Mouse (Mus musculus): Measurements from ENCODE around the gene Fam196b. TPM values are rescaled to one million over a fixed set of nuclear protein-coding genes. Genes with fewer than 3 reads are reported as not detected.

Gene Fam196b
- polyA plus RNA-seq, 1 experiment from 2014 or later = 3.4 TPM

DNA sequence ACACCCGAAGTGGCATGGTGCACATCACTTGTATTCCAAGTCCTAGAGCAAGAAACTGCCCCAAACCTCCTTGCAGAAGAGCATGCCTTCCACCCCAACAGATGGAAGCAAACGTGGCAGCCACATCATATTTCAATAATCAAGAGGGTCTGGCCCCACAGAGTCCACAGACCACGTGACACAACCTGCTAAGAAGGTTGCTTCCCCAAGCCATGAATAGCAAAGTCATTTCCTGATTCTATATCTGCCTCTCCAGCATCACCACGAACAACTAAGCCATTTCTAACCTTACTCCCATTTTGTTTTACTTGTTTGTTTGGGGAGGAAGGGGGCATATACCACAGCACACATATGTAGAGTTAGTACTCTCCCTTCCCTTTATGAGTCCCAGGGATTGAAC lies 69.6 kb downstream of the Fam196b start:
- H3K4me1 ChIP-seq (replicated peaks) = peaks cover 8% of the 10 kb centered on the region
- H3K9me3 ChIP-seq = no peaks in the 10 kb centered on the region
- no peaks in the 10 kb centered on the region for H3K27me3 ChIP-seq
- no peaks in the 10 kb centered on the region for H3K36me3 ChIP-seq
- H3K4me2 ChIP-seq (replicated peaks) = no peak overlapping the region
- H3K9ac ChIP-seq (replicated peaks) = no peak overlapping the region
- H3K27ac ChIP-seq = no peak overlapping the region
- no peak for ATAC-seq
- no peak overlapping the region for H3K4me3 ChIP-seq (replicated peaks)
- 79% methylated on average over 4 of the region's 4 CpGs for WGBS

DNA sequence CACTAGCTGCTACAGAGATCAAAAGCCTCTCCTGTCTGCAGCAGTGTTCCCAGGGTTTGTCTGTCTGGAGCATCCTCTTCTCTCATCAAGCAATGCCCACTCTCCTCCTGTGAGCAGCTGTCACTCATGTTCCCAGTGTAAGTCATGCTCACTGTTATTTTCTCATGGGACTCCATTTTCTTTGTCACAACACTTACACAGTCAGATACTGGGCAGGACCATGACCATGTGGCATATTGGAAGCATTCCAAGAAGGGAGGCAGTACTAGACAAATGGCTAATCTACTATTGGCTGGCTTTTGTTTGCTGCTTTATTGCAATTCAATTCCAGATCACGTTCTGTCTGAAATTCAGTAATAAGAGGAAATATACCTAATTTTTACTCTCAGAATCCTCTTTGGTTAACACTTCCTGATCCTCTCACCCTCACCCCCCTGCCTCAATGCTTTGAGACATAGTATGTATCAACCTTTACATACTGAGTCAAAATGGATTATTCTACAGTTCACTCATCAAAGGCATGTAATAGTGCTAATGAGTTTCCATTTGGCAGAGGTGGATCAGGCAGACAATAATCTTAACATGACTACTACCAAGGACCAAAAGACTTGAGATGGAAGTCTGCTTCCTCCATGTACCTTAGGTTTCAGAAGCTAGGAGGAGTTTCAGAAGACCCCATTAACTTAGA lies 70.5 kb downstream of the Fam196b start:
- Histone ChIP-seq H3K36me3 (no peaks in the 10 kb centered on the region), H3K27ac (no peak overlapping the region), H3K4me2 (replicated peaks) (no peak overlapping the region), H3K27me3 (no peaks in the 10 kb centered on the region), H3K9me3 (no peaks in the 10 kb centered on the region), H3K4me1 (replicated peaks) (peaks cover 8% of the 10 kb centered on the region), H3K4me3 (replicated peaks) (no peak overlapping the region), H3K9ac (replicated peaks) (no peak overlapping the region)
- peak; percentile 93 for ATAC-seq
- WGBS = 47% methylated on average over 1 of the region's 1 CpGs

DNA sequence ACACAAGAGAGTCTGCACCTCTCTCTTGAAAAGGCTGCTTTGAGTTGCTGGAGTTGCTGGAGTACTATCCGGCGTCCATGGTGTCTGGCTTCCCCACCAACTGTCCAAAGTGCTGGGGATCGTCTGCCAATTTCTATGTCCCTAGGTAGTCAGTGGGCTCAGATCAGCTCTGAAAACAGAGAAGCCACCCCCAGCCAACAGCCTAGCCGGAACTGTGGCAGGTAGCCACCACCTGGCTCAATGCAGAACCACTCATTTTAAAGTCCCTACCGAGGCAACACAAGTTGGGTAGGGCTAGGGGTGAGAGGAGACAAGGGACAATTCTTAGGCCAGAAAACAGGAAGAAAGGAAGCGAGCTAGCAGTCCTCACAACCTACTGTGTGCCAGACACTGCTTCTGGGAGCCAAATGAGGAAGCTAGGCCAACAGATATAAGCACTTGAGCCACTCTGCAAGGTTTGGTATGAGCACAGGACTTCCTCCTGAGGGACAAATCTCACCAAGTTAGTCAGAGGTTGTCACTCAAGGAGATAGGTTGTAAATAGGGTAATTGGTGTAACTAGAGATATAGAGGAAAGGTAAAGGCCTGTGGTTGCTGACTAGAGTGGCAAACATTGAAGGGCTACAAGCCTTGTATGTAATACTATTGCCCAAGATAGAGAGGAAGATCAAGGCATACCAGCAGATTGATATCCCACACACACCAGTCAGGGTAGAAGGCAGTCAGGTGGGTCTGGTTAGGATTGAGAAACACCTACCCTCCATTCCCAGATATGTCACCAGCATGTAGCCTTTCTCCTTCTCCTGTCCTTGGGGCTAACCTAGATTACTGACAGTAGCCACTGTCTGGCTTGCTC lies 74.9 kb downstream of the Fam196b start:
- Histone ChIP-seq H3K4me3 (replicated peaks) (no peak overlapping the region), H3K4me1 (replicated peaks) (peaks cover 8% of the 10 kb centered on the region), H3K27ac (no peak overlapping the region), H3K9me3 (no peaks in the 10 kb centered on the region), H3K4me2 (replicated peaks) (no peak overlapping the region), H3K9ac (replicated peaks) (no peak overlapping the region), H3K36me3 (no peaks in the 10 kb centered on the region), H3K27me3 (no peaks in the 10 kb centered on the region)
- WGBS = 86% methylated on average over 6 of the region's 6 CpGs
- no peak for ATAC-seq

- Histone ChIP-seq H3K36me3 (no peaks in the 10 kb centered on the region), H3K4me1 (replicated peaks) (no peaks in the 10 kb centered on the region), H3K4me2 (replicated peaks) (no peak overlapping the region), H3K9ac (replicated peaks) (no peak overlapping the region), H3K27ac (no peak overlapping the region), H3K9me3 (no peaks in the 10 kb centered on the region), H3K4me3 (replicated peaks) (no peak overlapping the region), H3K27me3 (no peaks in the 10 kb centered on the region)
- no peak for ATAC-seq
- 69% methylated on average over 4 of the region's 4 CpGs for WGBS
Measured at GRCm38 (mm10) chr11:34392105-34392504, 77.5 kb downstream of the Fam196b start.

GRCm38 (mm10) chr11:34395802-34396201 lies 81.2 kb downstream of the Fam196b start:
- H3K4me2 ChIP-seq (replicated peaks) = no peak overlapping the region
- no peaks in the 10 kb centered on the region for H3K27me3 ChIP-seq
- H3K27ac ChIP-seq = no peak overlapping the region
- WGBS = 96% methylated on average over 3 of the region's 3 CpGs
- no peaks in the 10 kb centered on the region for H3K36me3 ChIP-seq
- ATAC-seq = no peak
- no peaks in the 10 kb centered on the region for H3K4me1 ChIP-seq (replicated peaks)
- H3K9me3 ChIP-seq = no peaks in the 10 kb centered on the region
- no peak overlapping the region for H3K4me3 ChIP-seq (replicated peaks)
- no peak overlapping the region for H3K9ac ChIP-seq (replicated peaks)

DNA sequence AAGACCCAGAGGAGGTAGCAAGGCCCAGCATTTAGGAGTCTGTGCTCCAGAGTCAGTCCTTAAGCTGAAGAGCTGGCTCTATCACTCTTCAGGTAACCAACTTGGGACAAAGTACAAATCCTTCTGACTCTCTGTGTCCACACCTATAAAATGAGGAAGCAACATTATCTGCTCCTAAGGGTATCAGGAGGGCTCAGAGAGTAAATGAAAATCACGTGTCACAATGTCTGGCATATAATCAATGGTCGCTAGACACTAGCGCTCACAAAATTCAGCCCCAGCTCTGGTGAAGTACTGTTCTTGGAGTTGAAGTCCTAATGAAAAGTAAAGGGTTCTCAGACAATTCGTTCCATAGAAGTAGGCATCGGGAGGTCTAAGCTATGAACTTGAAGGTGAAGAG lies 83.0 kb downstream of the Fam196b start:
- ATAC-seq = no peak
- 93% methylated on average over 5 of the region's 5 CpGs for WGBS
- Histone ChIP-seq H3K27me3 (no peaks in the 10 kb centered on the region), H3K27ac (no peak overlapping the region), H3K4me2 (replicated peaks) (no peak overlapping the region), H3K9ac (replicated peaks) (no peak overlapping the region), H3K9me3 (no peaks in the 10 kb centered on the region), H3K4me3 (replicated peaks) (no peak overlapping the region), H3K36me3 (no peaks in the 10 kb centered on the region), H3K4me1 (replicated peaks) (no peaks in the 10 kb centered on the region)

GRCm38 (mm10) chr11:34398555-34398954 lies 83.9 kb downstream of the Fam196b start:
- Histone ChIP-seq H3K27ac (no peak overlapping the region), H3K4me1 (replicated peaks) (no peaks in the 10 kb centered on the region), H3K4me3 (replicated peaks) (no peak overlapping the region), H3K9me3 (no peaks in the 10 kb centered on the region), H3K36me3 (no peaks in the 10 kb centered on the region), H3K9ac (replicated peaks) (no peak overlapping the region), H3K27me3 (no peaks in the 10 kb centered on the region), H3K4me2 (replicated peaks) (no peak overlapping the region)
- ATAC-seq = no peak
- WGBS = 95% methylated on average over 2 of the region's 2 CpGs

DNA sequence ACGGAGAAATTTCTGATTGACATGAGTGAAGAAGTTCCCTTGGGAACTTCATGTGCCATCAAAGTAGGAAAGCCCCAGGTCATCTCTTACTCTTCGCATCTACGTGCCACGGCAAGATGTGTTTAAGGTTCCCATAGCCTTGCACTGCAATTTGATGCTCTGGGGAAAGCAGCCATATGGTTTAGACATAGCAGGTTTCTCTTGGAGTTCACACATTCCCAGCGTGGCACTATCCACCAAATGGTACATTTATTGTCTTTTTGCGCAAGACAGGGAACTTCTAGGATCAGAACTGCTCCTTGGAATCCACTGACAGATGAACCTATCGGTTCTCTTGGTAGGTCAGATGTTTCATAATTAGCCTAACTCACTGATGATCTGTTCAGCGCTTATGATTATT lies 86.7 kb downstream of the Fam196b start:
- Histone ChIP-seq H3K36me3 (no peaks in the 10 kb centered on the region), H3K9ac (replicated peaks) (no peak overlapping the region), H3K27ac (no peak overlapping the region), H3K4me2 (replicated peaks) (no peak overlapping the region), H3K4me1 (replicated peaks) (peaks cover 7% of the 10 kb centered on the region), H3K4me3 (replicated peaks) (no peak overlapping the region), H3K9me3 (no peaks in the 10 kb centered on the region), H3K27me3 (no peaks in the 10 kb centered on the region)
- ATAC-seq = no peak
- 92% methylated on average over 8 of the region's 8 CpGs for WGBS

GRCm38 (mm10) chr11:34405311-34405710 lies 90.7 kb downstream of the Fam196b start:
- no peaks in the 10 kb centered on the region for H3K27me3 ChIP-seq
- H3K27ac ChIP-seq = no peak overlapping the region
- 85% methylated on average over 1 of the region's 1 CpGs for WGBS
- no peaks in the 10 kb centered on the region for H3K9me3 ChIP-seq
- no peak for ATAC-seq
- H3K36me3 ChIP-seq = no peaks in the 10 kb centered on the region
- no peak overlapping the region for H3K9ac ChIP-seq (replicated peaks)
- peaks cover 21% of the 10 kb centered on the region for H3K4me1 ChIP-seq (replicated peaks)
- H3K4me3 ChIP-seq (replicated peaks) = no peak overlapping the region
- no peak overlapping the region for H3K4me2 ChIP-seq (replicated peaks)

DNA sequence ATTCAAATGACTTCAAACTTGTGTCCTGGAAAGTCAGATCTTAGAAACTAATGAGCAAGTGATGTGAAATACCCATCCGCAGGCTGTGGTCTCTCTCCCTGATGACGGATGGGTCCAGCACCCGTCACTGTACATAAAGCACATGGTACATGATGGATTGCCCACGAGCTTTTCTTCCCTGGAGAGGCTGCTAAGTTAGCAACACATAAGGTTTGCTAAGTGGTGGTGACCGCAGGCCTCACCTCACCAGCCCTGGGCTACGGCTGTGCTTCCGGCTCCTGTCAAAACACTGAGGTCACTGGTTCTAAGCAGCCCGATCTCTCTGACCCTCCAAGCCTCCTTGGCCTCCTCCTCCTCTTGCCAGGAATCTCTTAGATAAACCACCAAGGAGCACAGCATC lies 91.7 kb downstream of the Fam196b start:
- WGBS = 83% methylated on average over 8 of the region's 8 CpGs
- Histone ChIP-seq H3K36me3 (no peaks in the 10 kb centered on the region), H3K4me3 (replicated peaks) (no peak overlapping the region), H3K4me2 (replicated peaks) (no peak overlapping the region), H3K27me3 (no peaks in the 10 kb centered on the region), H3K27ac (no peak overlapping the region), H3K9me3 (no peaks in the 10 kb centered on the region), H3K4me1 (replicated peaks) (peaks cover 21% of the 10 kb centered on the region), H3K9ac (replicated peaks) (no peak overlapping the region)
- peak; percentile 57 for ATAC-seq

DNA sequence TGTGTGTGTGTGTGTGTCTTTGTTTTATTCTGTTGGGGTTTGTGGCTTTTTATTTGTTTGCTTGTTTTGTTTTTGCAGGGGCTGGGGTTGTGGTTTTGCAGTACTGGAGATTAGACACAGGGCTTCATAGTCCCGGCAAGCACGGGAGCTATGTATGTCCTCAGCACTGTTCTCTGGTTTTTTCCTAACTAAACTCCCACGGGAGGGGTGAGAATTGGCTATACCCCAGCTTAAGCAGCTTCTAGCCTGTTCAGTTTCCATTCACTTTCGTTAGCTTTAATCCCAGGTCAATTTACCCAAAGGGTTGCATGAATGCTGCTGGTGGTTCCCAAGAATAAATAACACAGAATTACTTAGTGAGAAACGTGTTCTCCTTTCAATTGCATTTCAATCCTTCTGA lies 92.2 kb downstream of the Fam196b start:
- no peak overlapping the region for H3K4me2 ChIP-seq (replicated peaks)
- no peak overlapping the region for H3K27ac ChIP-seq
- no peak overlapping the region for H3K9ac ChIP-seq (replicated peaks)
- 20% methylated on average over 5 of the region's 5 CpGs for WGBS
- peaks cover 24% of the 10 kb centered on the region for H3K4me1 ChIP-seq (replicated peaks)
- no peaks in the 10 kb centered on the region for H3K9me3 ChIP-seq
- no peaks in the 10 kb centered on the region for H3K27me3 ChIP-seq
- H3K4me3 ChIP-seq (replicated peaks) = no peak overlapping the region
- no peaks in the 10 kb centered on the region for H3K36me3 ChIP-seq
- peak; percentile 53 for ATAC-seq

DNA sequence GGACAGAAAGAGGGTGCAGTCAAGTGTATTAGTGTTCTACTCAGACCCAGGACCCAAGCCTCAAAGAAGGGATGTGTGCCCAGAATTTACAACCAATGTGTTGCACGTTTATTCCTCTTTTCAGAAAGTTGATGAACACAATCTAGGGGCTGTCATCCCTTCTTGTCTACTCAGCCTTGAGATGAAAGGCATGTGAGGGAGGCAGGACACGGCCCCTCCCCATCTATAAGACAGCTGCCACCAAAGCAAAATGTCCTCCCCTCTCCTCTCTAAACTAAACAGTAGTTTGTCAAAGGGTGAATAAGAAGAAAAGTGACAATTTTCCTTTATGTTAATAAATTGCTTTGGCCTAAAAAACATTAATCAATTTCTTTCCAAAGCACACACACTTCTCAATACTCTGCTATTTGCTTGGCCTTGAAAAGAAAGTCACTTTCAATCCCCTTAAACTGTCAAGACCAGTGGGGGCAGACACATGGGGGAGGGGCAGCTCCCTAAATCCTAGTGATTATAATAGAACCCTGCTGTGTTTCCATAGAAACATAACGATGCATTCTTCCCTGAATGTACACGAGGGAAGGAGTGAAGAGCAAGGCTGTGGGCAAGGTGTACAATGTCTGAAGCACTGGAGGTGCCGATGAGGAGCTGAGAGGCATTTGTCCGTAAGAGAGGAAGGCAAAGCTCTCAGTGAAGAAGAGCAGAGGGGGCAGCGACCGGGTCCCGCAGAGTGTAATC lies 101.4 kb downstream of the Fam196b start:
- no peak overlapping the region for H3K9ac ChIP-seq (replicated peaks)
- no peak overlapping the region for H3K4me2 ChIP-seq (replicated peaks)
- peaks cover 24% of the 10 kb centered on the region for H3K4me1 ChIP-seq (replicated peaks)
- WGBS = 29% methylated on average over 9 of the region's 9 CpGs
- H3K27ac ChIP-seq = 0 out of 2 replicates have a peak overlapping the region, but pooled peaks have one; percentile 22
- H3K36me3 ChIP-seq = no peaks in the 10 kb centered on the region
- H3K9me3 ChIP-seq = 0 out of 2 replicates have a peak, but pooled peaks cover 2% of the 10 kb centered on the region
- no peak overlapping the region for H3K4me3 ChIP-seq (replicated peaks)
- ATAC-seq = peak; percentile 80
- H3K27me3 ChIP-seq = no peaks in the 10 kb centered on the region
